Mouse (Mus musculus): ENCODE measurements around the gene Gapdhs.
"Not testable (repeated sequence)": the region's sequence is repeated elsewhere in the genome, so short reads cannot be mapped to it uniquely, and the experiment has no call there.

The Gapdhs gene

GRCm38 (mm10) chr7:30744022-30744598 is 629 bp upstream of the Gapdhs start:
- no peak for DNase-seq (ENCODE audit: low spot score)

GRCm38 (mm10) chr7:30742570-30742969 is 911 bp downstream of the Gapdhs start:
- not testable (repeated sequence) for DNase-seq (ENCODE audit: low spot score)

GRCm38 (mm10) chr7:30736211-30736610 is 7.3 kb downstream of the Gapdhs start:
- DNase-seq (ENCODE audit: low spot score) = peak; percentile 37

DNA sequence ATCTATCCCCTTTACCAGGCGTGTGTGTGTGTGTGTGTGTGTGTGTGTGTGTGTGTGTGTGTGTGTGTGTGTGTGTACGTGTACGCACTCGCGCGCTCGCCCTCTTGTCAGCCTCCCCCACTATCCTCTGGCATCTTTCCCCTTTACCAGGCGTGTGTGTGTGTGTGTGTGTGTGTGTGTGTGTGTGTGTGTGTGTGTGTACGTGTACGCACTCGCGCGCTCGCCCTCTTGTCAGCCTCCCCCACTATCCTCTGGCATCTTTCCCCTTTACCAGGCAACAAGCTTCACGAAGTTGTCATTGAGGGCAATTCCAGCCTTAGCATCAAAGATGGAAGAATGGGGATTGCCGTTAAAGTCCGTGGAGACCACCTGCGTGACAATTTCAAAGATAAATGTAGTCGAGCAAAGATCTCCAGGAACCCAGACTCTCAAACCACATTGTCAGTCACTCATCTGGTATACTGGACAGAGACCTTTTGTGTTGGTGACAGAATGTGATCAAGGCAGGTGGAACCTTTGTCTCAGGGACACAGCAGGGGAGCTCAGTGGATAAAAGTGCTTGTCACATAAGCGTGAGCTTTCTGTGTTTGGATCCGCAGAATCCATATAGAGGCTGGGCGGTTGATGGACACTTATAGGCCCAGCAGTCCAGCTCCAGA is 13.3 kb downstream of the Gapdhs start:
- not testable (repeated sequence) for DNase-seq (ENCODE audit: low spot score)

- DNase-seq (ENCODE audit: low spot score) = peak; percentile 95
These were observed 14.0 kb downstream of the Gapdhs start, which contains the start of gene Tmem147 for GRCm38 (mm10) chr7:30729396-30730063. Gene Tmem147, minus strand, starts transcription at chr7:30729540.

DNA sequence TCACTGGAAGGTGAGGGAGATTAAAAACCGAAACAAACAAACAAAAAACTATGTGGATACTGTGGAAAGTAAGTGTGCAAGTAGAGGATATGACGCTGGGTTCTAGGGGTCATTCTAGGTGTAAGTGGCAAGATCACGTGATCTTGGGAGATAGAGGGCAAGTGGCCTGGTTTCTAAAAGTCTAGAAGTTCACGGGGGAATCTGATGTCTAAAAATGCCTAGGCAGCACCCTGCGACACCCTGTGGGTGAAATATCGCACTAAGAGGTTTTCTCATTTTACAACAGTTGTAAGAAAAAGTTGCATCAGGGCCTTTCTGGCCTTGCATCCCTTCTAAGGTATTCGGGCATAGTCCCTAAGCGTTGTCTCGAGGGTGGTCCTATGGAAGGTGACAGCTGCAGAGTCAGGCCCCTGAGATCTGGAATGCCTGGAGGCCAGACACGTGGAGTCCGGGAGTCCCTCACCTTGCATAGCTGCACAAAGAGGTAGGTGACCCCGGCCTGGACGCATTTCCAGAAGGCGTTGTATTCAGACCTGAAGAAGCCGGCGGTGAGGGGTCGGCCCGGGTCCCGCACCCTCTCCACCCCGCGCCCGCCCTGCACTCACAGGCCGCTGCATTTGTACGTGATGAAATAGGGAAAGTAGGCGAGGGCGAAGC is 14.6 kb downstream of the Gapdhs start:
- DNase-seq (ENCODE audit: low spot score) = peak; percentile 9

GRCm38 (mm10) chr7:30728214-30728613 is 15.3 kb downstream of the Gapdhs start:
- no peak for DNase-seq (ENCODE audit: low spot score)

DNA sequence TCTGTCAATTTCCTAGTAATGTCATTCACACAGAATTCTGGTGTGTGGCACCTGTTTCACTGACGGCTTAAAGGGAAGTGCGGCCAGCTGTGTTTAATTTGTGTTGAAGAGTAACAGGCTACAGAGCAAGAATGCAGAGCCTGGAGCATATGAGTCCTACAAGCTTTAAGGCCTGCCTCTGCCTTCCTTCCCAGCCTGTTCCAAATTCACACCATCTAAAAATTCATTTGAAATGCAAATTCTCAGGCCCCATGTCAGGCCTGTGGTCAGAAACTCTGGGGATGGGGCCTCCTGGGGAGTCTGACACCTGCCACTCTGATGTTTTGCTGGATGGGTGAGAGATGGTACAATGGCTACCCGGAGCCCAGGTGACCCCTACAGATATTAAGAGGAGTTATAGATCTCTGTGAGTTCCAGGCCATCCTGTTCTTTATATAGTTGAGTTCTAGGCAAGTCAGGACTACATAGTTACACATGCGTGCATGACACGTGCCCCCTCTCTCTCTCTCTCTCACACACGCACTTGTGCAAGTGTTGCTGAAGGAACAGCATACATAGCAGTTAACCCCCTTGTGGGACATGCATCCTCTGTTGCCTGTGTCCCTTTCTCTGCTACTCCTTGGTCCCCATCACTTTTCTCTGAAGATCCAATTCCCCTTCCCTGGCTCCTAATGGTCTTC is 20.1 kb downstream of the Gapdhs start:
- DNase-seq (ENCODE audit: low spot score) = no peak

- DNase-seq (ENCODE audit: low spot score) = no peak
These were observed 22.2 kb downstream of the Gapdhs start for GRCm38 (mm10) chr7:30721286-30721685.

GRCm38 (mm10) chr7:30719669-30720068 is 23.8 kb downstream of the Gapdhs start:
- DNase-seq (ENCODE audit: low spot score) = no peak

GRCm38 (mm10) chr7:30717716-30718046 is 25.8 kb downstream of the Gapdhs start:
- no peak for DNase-seq (ENCODE audit: low spot score)

- DNase-seq (ENCODE audit: low spot score) = peak; percentile 64
These were observed 26.3 kb downstream of the Gapdhs start for GRCm38 (mm10) chr7:30717006-30717715.

DNA sequence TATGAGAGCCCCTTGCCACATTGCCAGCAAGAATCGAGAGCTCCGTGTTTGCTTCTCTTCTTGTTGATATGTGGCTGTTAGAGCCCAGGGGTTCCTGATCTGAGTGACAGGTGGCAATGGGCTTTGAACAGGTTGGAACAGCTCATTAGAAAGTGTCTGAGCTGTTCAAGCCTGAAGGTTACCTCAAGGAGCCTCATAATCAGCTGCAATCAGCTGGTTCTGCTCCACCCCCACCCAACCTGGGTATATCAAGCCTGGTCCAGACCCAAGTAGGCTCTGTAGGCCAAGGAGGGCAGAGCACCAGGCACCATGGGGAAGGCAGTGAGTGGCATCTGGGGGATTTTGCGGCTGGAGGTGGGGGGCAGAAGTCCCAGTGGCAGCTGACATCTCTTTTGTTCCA is 31.5 kb downstream of the Gapdhs start, which contains the start of gene Atp4a:
Atp4a (plus strand) TSS at position 268 of the 400 bp plus-strand sequence.
- DNase-seq (ENCODE audit: low spot score) = no peak

DNA sequence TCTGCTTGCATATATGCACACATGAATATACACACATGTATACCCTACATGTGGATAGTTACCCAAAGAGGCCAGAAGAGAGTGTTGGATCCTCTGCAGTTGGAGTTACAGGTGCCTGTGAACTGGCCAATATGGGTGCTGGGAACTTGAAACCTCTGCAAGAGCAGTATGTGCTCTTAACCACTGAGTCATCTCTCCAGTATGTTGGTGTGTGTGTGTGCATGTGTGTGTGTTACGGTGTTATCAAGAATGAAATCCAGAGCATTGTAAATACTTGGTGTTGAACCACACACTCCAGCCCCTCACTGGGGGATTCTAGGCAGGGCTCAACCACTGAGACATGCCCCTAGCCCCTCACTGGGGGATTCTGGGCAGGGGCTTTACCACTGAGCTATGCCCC is 36.0 kb downstream of the Gapdhs start:
- no peak for DNase-seq (ENCODE audit: low spot score)

GRCm38 (mm10) chr7:30706214-30706882 is 37.1 kb downstream of the Gapdhs start:
- DNase-seq (ENCODE audit: low spot score) = no peak

GRCm38 (mm10) chr7:30698589-30698988 is 44.9 kb downstream of the Gapdhs start, which contains the start of gene 2200002J24Rik:
Gene 2200002J24Rik, plus strand, starts transcription at chr7:30698926.
- DNase-seq (ENCODE audit: low spot score) = no peak

- DNase-seq (ENCODE audit: low spot score) = no peak
These were observed 45.4 kb downstream of the Gapdhs start for GRCm38 (mm10) chr7:30698101-30698500.

- DNase-seq (ENCODE audit: low spot score) = no peak
These were observed 55.2 kb downstream of the Gapdhs start for GRCm38 (mm10) chr7:30688325-30688724.

- DNase-seq (ENCODE audit: low spot score) = no peak
These were observed 60.1 kb downstream of the Gapdhs start for GRCm38 (mm10) chr7:30683425-30683824.

- no peak for DNase-seq (ENCODE audit: low spot score)
These were observed 61.6 kb downstream of the Gapdhs start for GRCm38 (mm10) chr7:30681897-30682296.

Measured in T-cell, adult 2 months (primary cell).